ENCODE assay signal across 8 mouse cellular contexts in genomic region chr9:83686511-83687100, GRCm38 (mm10).
DNase-seq lines count a peak whose midpoint lies in the region; ATAC-seq lines count a peak whose summit lies in the region.

No protein-coding gene starts in this region.

- peak overlapping the region; percentile 83 for H3K27ac ChIP-seq in forebrain, embryonic 13.5 days
- no peak overlapping the region for H3K27ac ChIP-seq in intestine, embryonic 14.5 days (ENCODE audit: low read depth)
- H3K27ac ChIP-seq in limb, embryonic 15.5 days: no peak overlapping the region

- DNase-seq in frontal cortex, postnatal 25 days (ENCODE audit: low spot score in 2 of 2): no peak
- DNase-seq in intestine, embryonic 14.5 days (ENCODE audit: low spot score): peak; percentile 50
- no peak for DNase-seq in urinary bladder, adult 18-20 months (ENCODE audit: low spot score in 2 of 2)
- DNase-seq in spleen, adult 18-20 months: no peak

- H3K4me3 ChIP-seq in forebrain, embryonic 13.5 days: peak overlapping the region; percentile 31
- H3K4me3 ChIP-seq in intestine, embryonic 14.5 days (ENCODE audit: low read depth, low read length): no peak overlapping the region; the same call in 1 of the 2 replicates
- peak overlapping the region; percentile 12; the same call in 1 of the 2 replicates for H3K4me3 ChIP-seq in limb, embryonic 15.5 days

- 5% methylated on average over 18 of the region's 18 CpGs for WGBS in forebrain, embryonic 13.5 days
- WGBS in intestine, embryonic 14.5 days: 21% methylated on average over 18 of the region's 18 CpGs
- 5% methylated on average over 18 of the region's 18 CpGs for WGBS in limb, embryonic 15.5 days

- H3K4me1 ChIP-seq in forebrain, embryonic 13.5 days: peaks cover 24% of the 10 kb centered on the region
- peaks cover 14% of the 10 kb centered on the region; the same call in 1 of the 2 replicates for H3K4me1 ChIP-seq in intestine, embryonic 14.5 days (replicated peaks; ENCODE audit: control insufficient read depth, insufficient read depth, low read length)
- H3K4me1 ChIP-seq in limb, embryonic 15.5 days: peaks cover 12% of the 10 kb centered on the region

- ATAC-seq in frontal cortex, adult (ENCODE audit: low TSS enrichment): peak; percentile 49
- peak; percentile 53 for ATAC-seq in cerebellum, adult (ENCODE audit: insufficient number of reproducible peaks, low FRiP score, low TSS enrichment)
- ATAC-seq in forebrain, embryonic 13.5 days: peak; percentile 83
- ATAC-seq in intestine, embryonic 14.5 days (replicated peaks; ENCODE audit: low FRiP score, low TSS enrichment, low read depth): no peak
- ATAC-seq in limb, embryonic 15.5 days (ENCODE audit: insufficient number of reproducible peaks, low FRiP score, low TSS enrichment, low read depth): no peak

- peak overlapping the region; percentile 45; the same call in 1 of the 2 replicates for H3K9ac ChIP-seq in forebrain, embryonic 13.5 days
- H3K9ac ChIP-seq in intestine, embryonic 14.5 days (ENCODE audit: low read length): no peak overlapping the region
- no peak overlapping the region for H3K9ac ChIP-seq in limb, embryonic 15.5 days

- no peaks in the 10 kb centered on the region for H3K36me3 ChIP-seq in forebrain, embryonic 13.5 days (ENCODE audit: poor library complexity, severe bottlenecking)
- H3K36me3 ChIP-seq in intestine, embryonic 14.5 days (ENCODE audit: control insufficient read depth, insufficient read depth, low read length): no peaks in the 10 kb centered on the region
- H3K36me3 ChIP-seq in limb, embryonic 15.5 days: no peaks in the 10 kb centered on the region

- no peaks in the 10 kb centered on the region for H3K27me3 ChIP-seq in forebrain, embryonic 13.5 days
- H3K27me3 ChIP-seq in intestine, embryonic 14.5 days (replicated peaks; ENCODE audit: control insufficient read depth, insufficient read depth, low read length): no peaks in the 10 kb centered on the region
- 0 out of 2 replicates have a peak, but pooled peaks cover 3% of the 10 kb centered on the region for H3K27me3 ChIP-seq in limb, embryonic 15.5 days

- H3K9me3 ChIP-seq in forebrain, embryonic 13.5 days (replicated peaks): no peaks in the 10 kb centered on the region
- no peaks in the 10 kb centered on the region for H3K9me3 ChIP-seq in intestine, embryonic 14.5 days (ENCODE audit: control insufficient read depth, low read length)
- H3K9me3 ChIP-seq in limb, embryonic 15.5 days: no peaks in the 10 kb centered on the region

- H3K4me2 ChIP-seq in forebrain, embryonic 13.5 days: peak overlapping the region; percentile 60
- peak overlapping the region; percentile 40 for H3K4me2 ChIP-seq in intestine, embryonic 14.5 days (ENCODE audit: low read length)
- H3K4me2 ChIP-seq in limb, embryonic 15.5 days: peak overlapping the region; percentile 28

Comparison
In these comparisons a context has a peak if more than half of its experiments do, and no peak if none do; other contexts are left out.
1. ATAC-seq: peak in frontal cortex, adult (single experiment), cerebellum, adult (single experiment) and forebrain, embryonic 13.5 days (single experiment); none in intestine, embryonic 14.5 days (single experiment) and limb, embryonic 15.5 days (single experiment).
2. Peak in every context shown above with its lines, with median percentiles within 50 percentile points of each other: H3K4me2 ChIP-seq.